Mouse (Mus musculus): ENCODE measurements around the gene Azi2.
A peak's percentile ranks its signal among the peaks of the same experiment; 100 is the strongest.

Gene Azi2

DNA sequence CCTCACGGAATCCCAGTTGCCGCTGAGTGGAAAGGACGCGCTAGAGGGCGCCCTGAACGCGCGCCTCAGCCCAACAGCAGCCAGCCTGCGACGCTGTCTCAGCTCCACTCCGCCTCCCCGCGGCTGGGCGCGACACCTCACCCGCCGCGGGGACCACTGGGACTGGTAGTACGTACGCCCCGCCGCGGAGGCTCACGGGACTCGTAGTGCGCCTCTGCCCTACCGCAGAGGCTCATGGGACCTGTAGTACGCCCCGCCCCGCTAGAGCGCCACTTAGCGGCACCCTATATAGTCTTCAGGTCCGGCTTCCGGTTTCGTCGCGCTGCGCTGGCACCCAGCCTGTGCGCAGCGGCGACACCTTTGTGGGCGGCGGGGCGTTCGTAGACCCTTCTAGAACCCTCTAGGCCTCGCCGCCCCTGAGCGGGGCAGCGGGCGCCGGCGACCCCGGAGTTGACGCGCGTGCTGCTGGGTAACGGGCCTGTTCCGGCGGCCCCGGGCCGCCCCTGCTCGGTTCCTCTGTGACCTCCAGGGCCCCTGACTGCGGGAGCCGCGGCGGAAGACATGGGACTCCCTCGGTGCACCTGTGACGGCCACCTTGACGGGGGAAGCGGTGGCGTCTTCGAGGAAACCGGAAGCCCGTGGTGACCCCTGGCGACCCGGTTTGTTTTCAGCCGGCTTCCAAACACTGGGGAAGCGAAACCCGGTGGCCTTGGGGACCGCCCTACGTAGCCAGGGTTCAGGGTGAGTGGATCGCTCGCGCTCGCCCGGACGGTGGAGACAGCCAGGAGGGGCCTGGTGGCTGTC lies at the start of gene Azi2:
Gene Azi2 (plus strand): TSS at position 282 of the 804 bp plus-strand sequence.
- peak; percentile 100 for DNase-seq (ENCODE audit: low read depth, low spot score)

- DNase-seq (ENCODE audit: low read depth, low spot score), result no peak
Observed at GRCm38 (mm10) chr9:117996631-117997030, 43.7 kb upstream of the Azi2 start.

GRCm38 (mm10) chr9:118001488-118001887 lies 38.8 kb upstream of the Azi2 start:
- no peak for DNase-seq (ENCODE audit: low read depth, low spot score)

GRCm38 (mm10) chr9:118003218-118003886 lies 36.9 kb upstream of the Azi2 start:
- DNase-seq (ENCODE audit: low read depth, low spot score), result no peak

DNA sequence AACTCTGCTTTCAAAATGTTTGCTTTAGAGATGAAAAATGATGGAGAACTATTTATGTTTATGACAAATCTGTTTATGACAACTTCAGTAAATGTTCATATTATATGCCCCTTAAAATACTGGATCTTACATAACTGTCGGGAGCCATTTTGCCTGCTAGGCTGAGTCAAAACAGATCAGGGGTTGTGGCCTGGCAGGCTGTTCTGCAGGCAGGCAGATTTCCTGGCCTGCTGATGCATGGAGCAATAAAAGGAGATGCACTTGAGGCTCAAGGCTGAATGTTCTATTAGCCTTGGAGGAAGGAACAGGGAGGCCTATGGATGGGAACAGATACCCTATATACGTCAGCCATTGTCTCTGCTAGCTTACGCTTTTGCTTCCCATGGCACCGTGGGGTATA lies 36.4 kb upstream of the Azi2 start:
- no peak for DNase-seq (ENCODE audit: low read depth, low spot score)

DNA sequence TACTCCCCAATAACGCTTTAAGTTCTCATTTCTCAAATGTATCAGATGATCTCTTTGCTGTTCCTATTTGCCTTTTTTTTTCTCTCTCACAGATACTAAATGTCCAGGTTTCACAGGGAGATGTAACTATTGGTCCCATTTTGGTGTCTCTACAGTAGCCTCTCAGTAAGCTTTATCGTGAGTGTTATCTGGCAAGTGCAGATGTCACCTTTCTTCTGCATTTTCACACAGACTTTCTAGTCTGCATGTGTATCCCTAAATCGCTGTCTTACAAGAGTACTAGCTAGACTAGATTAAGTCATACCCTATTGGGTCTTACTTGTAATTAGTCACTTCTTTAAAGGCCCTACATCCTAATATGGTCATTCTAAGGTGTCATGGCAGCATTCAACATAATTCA lies 27.4 kb upstream of the Azi2 start:
- no peak for DNase-seq (ENCODE audit: low read depth, low spot score)

- no peak for DNase-seq (ENCODE audit: low read depth, low spot score)
Observed at GRCm38 (mm10) chr9:118024966-118025365, 15.3 kb upstream of the Azi2 start.

DNA sequence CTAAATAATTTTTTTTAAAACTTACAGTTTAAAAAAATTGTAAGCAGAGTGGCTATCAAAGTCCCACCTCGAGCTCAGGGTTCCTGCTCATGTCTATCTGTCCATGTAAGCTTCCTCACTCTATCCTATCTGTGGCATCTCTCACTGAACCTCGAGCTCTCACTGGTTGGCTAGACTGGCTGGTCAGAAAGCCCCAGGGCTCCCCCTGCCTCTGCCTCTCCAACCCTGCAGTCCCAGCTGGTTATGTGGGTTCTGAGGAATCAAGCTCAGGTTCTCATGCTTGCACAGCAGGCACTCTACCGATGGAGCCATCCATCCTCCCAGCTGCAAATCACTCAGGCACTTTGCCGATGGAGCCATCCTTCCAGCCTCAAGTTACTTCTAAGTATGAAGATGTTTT lies 10.8 kb upstream of the Azi2 start:
- no peak for DNase-seq (ENCODE audit: low read depth, low spot score)

DNA sequence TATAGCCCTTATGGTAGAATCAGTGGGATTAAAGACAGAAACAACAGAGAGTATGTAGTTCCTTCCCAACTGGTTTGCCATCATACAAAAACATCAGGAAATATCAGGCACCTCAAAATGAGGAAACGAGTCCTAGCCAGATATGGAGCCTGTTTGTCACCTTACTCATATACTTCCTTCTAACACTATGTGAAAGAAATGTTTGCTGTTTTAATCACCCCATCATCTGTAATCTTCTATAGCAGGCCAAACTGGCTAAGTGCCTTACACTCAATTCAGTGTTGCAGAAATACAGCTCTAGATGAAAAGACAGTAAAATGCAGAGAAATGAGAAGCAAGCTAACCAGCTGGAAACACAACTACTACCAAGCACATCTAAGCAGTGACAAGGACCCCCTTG lies 10.0 kb upstream of the Azi2 start:
- DNase-seq (ENCODE audit: low read depth, low spot score), result no peak

DNA sequence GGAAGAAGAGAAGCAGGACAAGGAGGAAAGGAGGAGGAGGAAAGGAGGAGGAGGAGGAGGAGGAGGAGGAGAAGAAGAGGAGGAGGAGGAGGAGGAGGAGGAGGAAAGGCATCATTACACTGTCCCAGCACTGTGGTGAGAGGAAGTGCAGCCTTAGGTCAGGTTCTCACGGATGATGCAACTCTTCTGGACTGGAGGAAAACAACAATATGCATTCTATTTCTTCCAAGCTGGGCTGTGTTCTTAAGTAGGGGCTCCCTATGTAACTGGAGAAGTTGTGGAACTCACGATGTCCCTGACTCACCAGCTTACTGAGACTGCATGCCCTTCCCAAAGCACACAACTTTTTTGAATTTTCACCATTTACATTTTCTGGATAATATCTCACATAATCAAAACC lies 8.6 kb upstream of the Azi2 start:
- DNase-seq (ENCODE audit: low read depth, low spot score), result no peak

DNA sequence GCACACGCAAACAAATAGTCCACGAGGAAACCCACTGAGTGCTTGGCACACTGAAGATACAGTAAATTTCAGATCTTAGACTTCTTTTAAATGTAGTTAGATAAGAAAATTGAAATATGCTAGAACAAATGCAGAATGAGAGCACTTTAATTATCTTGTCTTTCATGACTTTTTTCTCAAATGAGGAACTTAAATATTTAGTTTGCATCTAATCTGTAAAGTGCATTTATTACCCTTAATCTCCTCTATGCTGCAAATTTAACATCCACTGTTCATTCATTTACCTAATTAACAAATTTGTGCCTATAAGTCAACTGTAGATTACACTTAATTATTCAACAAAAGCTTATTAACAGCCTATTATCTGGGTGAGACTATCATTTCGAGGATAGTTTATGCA lies 5.3 kb upstream of the Azi2 start:
- DNase-seq (ENCODE audit: low read depth, low spot score), result no peak

- DNase-seq (ENCODE audit: low read depth, low spot score), result no peak
Observed at GRCm38 (mm10) chr9:118041022-118041400, 712 bp downstream of the Azi2 start.

GRCm38 (mm10) chr9:118041646-118042045 lies 1.3 kb downstream of the Azi2 start:
- no peak for DNase-seq (ENCODE audit: low read depth, low spot score)

GRCm38 (mm10) chr9:118042738-118043137 lies 2.4 kb downstream of the Azi2 start:
- no peak for DNase-seq (ENCODE audit: low read depth, low spot score)

- DNase-seq (ENCODE audit: low read depth, low spot score), result no peak
Observed at GRCm38 (mm10) chr9:118043581-118043980, 3.3 kb downstream of the Azi2 start.

DNA sequence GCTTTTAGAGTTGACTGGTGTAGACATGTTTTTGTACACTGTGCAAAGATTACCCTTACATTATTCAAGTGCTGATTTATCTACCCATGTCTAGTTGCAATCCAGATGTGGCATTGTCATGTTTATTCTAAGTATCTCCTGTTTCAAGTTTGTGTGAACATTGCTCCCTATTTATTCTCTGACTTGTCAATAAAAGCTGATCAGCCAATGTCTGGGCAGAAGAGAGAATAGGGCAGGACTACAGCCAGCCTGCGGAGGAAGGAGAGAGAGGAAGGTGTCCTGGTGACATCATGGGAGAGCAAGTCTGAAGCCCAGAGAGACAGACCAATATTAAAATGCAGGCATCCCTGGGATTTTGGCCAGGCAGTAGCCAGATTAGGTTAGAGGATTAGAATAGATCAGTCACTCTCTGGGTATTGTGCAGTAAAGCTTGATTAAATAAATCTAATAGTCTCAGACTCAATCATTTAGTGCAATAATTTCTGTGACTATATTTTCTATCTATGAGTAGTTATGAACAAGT lies 4.8 kb downstream of the Azi2 start:
- DNase-seq (ENCODE audit: low read depth, low spot score), result no peak

DNA sequence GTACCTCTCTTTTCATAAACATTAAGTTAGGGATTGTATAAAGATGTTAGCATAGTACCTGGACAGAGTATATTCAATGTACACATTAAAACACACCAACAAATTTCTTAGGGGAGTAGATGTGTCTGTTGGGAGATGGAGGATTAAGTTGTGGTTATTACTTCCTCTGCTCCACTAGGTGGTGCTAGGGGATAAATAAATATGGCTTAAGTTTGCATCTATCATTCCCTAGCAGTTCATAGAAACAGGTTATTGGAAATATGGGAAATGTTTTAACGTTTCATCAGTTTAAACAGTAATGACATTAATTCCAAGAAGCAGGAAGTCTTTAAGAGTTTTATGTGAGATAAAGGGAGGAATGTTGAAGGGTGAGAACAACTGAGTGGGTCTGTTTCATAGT lies 13.0 kb downstream of the Azi2 start:
- peak; percentile 64 for DNase-seq (ENCODE audit: low read depth, low spot score)

DNA sequence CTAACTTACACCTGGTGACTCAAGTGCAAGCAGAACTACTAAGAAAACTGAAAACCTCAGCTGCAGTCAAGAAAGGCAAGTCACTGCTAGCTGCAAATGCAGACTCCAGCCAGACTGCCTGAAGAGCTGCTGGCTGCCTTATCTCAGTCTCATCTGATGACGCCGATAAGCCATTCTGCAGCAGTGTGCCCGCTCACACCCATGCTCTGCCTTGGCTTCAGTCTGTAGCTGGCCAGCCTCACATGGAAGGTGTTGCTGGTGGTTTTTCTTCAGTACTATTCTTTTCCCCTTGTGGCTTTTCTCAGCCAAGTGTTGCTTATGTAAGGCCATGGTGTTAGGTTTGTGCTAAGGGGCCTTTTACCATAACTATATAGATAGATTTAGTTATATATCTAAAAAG lies 18.8 kb downstream of the Azi2 start:
- DNase-seq (ENCODE audit: low read depth, low spot score), result no peak

DNA sequence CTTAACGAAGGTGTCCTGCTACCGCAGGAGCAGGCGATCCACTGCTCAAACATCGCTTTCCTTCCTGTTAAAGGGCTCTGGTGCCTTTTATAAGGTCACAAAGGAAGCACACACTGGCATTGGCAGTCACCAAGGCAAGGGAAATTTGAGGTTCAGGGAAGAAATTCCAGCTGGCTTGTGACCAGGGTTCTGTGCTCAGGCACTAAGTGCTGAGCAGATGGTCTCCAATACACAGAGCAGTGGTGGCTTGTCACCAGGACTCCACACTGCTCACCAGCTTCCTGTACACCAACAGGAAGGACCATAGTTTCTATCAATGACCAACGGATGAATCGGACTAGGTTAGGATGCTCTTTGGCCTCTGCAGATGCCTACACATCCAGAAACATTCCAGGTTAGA lies 30.1 kb downstream of the Azi2 start:
- no peak for DNase-seq (ENCODE audit: low read depth, low spot score)

DNA sequence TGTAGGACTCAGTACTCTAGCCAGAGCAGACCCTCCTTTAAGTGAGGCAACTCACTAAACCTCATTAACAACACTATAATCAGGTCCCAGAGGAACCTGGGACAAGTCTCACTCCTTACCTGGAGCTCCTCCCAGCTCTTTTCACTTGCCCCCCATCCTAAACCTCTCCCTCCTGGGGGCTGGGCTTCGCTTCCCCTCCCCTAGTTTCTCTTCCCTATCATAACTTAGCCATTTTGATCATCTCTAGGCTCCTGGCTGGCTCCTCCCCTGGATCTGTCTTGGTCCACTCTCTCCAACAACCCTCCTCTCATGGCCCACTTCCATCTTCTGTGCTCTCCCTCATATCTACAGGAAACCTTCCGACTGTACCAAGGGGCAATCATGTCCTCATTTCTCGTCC lies 31.0 kb downstream of the Azi2 start:
- no peak for DNase-seq (ENCODE audit: low read depth, low spot score)

GRCm38 (mm10) chr9:118072101-118072500 lies 31.8 kb downstream of the Azi2 start:
- DNase-seq (ENCODE audit: low read depth, low spot score), result no peak

DNA sequence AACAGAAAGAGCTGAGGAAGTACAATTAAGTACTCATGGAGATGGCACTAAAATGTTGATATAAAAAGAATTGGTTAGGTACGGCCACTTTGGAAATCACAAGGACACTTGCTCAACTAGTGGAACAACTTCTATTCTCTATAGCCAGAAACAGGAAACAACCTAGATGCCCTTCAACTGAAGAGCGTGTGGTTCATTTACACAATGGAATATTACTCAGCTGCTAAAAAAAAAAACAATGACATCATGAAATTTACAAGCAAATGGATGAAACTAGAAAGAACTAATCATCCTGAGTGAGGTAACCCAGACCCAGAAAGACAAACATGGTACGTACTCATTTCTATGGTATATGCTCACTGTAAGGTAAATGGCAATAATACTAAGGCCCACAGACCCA lies 33.1 kb downstream of the Azi2 start:
- DNase-seq (ENCODE audit: low read depth, low spot score), result no peak
